Mouse (Mus musculus) fat pad, adult 2 months (tissue): ENCODE data around the gene Tmppe.

Experiments
- DNase-seq: peaks from one replicate; pipeline ENCODE4 v3.0.0-alpha.2; 2011; ENCODE audit warnings: low read depth, low spot score; ENCODE audit errors: extremely low read depth

Gene Tmppe

DNA sequence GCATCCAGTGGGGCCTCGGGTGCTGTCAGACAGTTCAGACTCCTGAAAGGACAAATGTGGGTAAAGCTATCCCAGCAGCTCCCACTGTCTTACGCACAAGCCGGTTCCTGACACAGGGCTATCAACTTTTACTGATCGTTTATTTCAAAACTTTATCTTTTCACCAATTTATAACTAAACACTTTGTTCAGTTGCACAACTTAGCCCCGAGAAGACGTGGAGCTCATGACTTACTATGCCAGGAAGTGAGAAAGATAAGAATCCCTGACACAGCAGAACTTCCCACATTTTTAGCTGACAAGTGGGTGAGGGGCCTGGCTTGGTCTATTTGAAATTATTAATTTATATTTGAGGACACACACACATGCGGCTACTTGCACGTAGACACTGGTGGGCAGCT lies 6.2 kb upstream of the Tmppe start:
- no peak for DNase-seq

DNA sequence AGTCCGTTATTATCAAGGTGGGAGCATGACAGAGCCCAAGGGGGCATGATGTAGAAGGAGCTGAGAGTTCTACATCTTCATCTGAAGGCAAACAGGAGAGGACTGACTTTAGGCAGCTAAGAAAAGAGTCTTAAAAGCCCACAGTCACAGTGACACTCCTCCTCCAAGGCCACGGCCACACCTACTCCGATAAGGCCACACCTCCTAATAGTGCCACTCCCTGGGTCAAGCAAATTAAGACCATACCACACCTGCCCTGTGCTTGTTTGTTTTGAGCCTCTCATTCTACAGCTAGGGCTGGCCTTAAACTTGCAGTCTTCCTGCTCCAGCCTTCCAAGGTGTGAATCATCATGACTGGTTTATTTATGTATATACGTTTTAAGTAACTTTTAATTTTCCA lies 5.6 kb upstream of the Tmppe start:
- DNase-seq, result no peak

DNA sequence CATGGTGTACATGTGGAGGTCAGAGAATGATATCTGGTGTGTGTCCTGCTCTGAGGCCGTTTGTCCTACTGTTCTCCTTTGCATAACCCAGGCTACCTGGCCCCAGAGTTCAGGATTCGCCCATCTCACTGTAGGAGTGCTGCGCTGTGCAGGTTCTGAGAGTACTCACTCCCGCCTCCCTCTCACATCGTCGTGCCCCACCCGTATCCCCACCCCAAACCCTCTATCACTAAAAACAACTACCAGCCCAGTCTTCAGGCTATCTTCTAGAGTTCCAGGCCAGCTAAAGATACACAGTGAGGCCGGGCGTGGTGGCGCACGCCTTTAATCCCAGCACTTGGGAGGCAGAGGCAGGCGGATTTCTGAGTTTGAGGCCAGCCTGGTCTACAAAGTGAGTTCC lies 1.2 kb upstream of the Tmppe start:
- no peak for DNase-seq

DNA sequence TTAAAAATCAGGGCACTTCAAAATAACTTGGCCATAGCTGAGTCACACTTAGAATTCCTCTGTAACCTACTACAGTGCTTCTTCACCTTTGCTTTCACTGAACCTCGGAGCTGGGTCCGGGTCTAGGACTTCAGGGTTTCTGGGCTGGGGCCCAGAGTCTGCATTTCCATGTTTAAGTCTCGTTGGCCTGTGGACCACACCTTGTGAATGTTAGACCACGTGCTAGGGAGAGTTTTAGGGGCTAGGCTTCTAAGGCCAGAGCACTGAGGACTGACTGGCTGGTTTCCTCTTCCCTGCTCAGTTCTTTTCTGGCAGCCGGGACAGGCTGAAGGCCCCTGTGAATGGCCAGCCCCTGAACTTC lies 337 bp upstream of the Tmppe start:
- DNase-seq, result no peak

DNA sequence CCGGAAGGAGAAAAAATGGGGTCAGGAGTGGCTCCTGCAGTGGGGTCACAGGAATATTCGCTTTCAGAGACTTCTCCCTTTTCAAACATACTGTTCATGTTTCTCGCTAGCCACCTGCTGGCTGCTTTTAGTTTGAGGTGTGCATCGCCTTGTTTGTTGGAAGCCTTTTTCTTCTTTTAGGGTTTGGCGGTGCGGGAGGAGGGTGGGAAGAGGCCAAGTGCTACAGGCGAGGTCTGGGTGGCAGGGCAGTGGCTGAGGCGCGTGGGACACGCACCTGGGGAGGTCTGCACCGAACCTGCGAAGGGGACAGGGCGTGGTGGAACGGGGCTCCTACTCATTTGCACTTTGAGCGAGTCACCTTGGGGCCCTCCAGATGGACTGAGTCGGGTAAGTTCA lies 778 bp downstream of the Tmppe start:
- DNase-seq, result no peak

DNA sequence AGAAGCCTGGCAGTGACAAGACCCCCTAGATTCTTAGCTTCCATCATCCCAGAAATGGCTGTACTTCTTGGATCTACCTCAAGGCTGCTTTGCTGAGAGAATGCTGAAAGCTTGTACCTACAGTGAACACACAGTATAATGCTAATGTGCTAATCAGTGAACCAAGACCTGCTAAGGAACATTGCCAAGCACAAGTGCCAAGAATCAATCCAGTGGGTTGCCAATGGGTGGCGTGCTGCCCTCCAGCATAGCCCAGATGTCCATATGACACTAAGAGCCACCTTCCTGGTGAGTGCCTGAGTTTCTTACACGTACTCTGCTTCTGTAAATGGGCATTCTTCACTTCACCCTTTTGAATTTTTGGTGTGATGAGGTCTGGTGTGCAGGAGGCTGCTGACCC lies 6.8 kb downstream of the Tmppe start:
- DNase-seq, result no peak

DNA sequence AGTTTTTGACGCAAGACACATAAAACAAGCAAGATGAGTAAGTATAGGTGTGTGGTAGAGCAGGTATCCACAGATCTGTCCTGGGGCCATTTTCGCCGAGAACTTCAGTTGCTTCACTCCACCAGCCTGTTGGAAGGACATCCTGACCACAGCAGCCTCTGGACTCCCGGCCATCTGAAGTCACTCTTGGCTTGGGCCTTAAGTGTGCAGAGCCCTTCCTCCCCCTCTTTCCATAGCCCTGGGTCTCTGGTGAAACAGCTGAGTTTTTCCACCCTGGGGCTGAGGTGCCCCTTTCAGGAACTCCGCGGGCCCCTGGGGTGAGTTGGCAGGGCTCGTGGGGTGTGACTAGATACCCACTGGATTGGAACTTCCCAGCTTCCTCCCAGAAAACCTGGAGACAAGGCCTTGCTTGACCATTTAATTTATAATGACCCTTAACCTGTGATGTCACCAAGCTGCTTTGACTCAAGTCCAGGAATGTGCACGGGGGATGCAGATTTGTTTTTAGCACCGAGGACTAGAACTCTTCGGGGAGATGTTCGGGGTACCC lies 9.5 kb downstream of the Tmppe start:
- DNase-seq, result peak; percentile 68

DNA sequence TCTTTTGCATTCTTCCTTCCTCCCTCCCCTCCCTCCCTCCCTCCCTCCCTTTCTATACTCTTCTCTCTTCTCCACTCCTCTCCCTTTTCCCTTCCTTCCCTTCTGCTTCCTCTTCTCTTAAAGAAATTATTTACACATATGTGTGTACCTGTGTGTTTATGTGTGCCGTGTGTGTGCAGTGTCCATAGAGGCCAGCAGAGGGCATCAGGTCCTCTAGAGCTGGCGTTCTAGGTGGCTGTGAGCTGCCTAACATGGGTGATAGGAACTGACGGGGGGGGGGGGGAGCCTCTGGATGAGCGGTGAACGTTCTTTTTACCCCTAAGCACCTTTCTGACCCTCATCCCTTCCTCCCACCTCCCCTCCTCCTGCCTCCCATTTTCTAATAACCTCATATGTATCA lies 10.4 kb downstream of the Tmppe start:
- no peak for DNase-seq

DNA sequence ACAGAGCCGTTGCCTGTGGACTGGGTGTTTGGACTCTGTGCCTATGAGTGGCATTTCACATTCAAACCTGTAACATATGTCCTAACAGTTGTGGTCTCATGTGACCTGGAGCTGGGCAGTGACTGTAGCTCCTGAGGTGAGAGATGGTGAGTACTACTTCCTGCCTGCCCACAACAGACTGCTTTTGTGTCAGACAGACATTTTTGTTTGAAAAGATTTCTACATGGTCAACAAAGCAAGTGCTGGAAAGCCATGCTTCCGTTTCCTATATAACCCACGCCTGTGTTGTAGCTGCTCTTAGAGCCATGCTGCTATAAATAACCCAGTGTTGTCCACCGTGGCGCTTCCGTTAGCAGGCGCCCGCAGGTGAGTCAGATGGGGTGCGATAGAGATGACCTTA lies 11.5 kb downstream of the Tmppe start:
- no peak for DNase-seq

DNA sequence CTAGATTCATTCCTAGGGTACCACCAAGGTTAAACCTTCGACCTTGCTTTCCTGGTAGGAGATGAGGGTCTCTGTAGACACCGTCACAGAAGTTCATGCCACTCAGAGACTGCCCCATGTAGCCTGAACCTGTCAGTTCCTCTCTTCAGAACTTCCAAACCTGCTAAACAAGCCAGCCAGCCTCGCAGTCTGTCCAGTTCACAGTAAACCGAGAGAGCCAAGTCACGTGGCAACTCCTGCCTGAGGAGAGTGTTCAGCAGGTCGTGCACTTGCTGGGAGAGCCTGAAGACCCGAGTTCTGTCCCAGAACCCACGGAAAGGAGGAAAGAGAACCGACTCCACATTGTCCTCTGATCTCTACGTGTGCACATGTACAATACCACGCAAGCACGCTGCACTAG lies 13.0 kb downstream of the Tmppe start:
- DNase-seq, result no peak

DNA sequence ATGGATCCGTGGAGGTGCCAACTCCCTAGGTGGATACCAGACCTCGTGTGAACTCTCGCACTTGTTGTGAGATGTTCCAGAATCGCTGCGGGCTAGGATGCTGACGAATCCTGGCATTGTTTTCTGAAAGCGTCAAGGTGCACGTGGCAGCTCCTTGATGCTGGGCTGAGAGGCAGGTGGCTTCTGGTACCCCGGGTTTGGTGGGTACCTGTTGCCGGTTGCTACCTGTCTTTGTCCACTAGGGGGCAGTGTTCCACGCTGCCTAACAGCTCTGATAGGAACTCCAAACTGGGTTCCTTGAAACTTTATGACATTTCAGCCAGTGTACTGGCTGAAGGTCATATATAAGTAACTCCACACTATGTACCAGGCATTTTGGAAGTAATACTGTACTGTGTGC lies 14.8 kb downstream of the Tmppe start:
- DNase-seq, result no peak

DNA sequence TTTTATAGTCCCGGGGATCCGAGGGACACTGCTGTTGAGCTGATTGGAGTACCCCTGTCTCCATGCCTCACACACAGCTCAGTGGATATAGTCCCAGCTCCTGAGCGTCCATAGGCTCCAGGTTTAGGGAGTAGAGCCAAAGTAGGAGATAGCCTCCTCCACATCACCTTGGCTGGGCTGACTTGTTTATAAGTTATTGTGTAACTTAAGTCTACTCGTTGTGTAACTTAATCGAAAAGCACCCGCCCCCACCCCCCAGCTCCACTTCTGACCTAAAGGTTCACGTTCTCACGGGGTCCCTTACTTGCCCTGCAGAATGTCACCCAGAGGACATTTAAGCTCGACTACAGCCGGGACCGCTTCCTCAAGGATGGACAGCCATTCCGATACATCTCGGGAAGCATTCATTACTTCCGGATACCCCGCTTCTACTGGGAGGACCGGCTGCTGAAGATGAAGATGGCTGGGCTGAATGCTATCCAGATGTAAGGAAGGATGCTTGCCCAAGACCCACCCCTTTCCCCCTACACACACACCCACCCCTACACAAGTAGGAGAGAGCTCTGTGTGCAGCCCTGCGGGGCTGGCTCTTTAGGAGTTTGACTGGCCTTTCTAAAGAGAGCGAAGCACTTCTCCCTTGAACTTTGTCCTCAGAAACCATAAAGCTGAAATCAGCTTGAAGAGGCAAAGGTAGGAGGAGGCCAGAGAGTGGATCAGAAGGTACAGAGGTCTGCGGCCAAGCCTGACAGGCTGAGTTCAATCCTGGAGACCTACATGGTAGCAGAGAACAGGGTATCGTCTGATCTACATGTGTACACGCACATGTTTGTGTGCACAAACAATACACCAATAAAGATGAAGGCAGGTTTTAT lies 16.0 kb downstream of the Tmppe start:
- no peak for DNase-seq

DNA sequence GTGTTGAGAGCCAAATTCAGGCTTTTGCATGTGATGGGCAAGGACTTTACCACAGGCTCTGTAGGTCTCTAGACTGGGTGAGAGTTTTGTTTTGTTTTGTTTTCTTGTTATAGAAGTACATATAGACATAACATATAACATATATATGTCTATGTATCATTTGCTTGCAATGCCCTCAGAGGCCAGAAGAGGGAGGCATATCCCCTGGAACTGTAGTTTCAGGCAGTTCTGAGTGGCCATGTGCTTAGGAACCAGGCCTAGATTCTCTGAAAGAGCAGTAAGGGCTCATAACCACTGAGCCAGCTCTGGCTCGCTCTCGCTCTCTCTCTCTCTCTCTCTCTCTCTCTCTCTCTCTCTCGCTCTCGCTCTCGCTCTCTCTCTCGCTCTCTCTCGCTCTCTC lies 17.3 kb downstream of the Tmppe start:
- no peak for DNase-seq

DNA sequence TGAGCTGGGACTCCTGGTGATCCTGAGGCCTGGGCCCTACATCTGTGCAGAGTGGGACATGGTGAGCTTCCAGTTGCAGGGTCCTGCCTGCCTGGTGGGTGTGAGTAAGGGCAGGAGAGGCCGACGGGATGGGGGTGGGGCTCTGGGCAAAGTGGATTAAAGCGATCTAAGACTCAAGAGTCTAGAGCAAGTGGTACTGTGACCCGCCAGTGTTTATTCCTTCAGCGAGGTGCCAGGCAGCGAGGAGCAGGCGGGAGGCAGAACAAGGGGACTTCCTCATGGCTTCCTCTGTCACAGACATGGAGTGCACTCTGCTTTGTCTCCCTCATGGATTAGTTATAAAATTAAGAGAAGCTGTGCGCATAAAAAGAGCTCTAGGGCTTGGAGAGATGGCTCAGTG lies 19.5 kb downstream of the Tmppe start:
- DNase-seq, result no peak

DNA sequence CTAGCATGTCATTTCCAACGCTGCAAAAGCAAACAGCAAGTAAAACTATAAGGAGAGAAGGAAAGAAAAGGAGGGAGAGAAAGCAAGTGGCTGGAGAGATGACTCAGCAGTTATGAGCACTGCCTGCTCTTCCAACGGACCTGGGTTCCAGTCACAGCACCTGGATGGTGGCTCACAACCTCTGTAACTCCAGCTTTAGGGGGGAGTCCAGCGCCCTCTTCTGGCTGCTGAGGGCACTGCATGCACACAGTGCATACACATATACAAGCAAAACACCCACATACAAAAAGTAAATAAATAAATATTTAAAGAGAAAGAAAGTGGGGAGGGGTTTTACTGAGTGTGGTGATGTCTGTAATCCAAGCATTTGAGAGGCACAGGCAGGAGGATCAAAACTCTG lies 20.1 kb downstream of the Tmppe start:
- no peak for DNase-seq

DNA sequence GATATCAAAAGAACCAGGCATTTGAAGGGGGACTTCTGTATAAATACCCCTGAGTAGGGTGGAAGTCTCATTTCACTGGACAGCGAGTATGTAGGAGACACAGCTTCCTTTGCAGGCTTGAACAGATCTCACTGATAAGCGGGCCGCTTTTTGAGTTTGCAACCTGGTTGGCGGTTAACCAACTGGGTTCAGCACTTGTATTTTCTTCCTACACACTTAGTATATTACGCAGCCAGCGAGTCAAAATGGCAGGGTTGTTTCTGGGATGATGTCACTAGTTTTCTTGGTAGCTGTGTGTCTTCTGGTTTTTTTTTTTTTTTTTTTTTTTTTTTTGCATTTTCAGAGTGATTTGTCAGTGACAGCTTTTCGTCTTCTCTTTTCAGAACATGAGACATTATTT lies 20.9 kb downstream of the Tmppe start:
- DNase-seq, result no peak

DNA sequence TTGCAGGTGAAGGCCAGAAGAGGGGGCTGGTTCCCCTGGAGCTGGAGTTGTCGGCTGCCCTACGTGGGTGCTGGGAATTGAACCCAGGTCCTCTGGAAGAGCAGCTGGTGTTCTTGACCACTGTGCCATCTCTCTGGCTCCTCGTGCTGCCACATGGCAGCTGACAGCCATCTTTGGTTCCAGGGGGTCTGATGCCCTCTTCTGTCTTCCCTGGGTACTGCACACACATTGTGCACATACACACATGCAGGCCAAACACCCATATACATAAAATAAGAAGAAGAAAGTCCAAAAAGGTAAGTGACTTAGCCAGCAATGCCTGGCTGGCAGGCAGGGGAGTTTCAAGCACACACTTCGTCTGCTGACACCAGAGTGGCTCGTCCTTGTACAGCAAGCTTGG lies 24.7 kb downstream of the Tmppe start:
- no peak for DNase-seq

DNA sequence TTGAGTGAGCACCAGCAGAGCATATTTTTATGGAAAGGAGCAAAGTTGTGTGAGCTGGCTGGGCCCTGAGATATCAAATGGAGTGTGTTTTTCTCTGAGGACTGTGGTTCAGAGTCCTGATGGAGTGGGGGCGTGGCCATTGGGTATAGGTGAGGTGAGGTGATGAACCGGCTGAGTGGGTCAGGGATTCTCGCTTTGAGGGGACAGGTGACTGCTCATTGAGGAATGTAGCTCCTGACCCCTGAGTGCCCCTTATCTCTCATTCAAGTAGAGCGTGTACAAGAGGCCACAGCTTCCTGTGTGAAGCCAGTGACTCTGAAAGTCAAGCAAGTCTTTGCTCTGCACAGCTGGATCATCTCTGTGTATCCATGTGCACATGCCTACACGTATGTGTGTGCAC lies 25.3 kb downstream of the Tmppe start:
- DNase-seq, result no peak

DNA sequence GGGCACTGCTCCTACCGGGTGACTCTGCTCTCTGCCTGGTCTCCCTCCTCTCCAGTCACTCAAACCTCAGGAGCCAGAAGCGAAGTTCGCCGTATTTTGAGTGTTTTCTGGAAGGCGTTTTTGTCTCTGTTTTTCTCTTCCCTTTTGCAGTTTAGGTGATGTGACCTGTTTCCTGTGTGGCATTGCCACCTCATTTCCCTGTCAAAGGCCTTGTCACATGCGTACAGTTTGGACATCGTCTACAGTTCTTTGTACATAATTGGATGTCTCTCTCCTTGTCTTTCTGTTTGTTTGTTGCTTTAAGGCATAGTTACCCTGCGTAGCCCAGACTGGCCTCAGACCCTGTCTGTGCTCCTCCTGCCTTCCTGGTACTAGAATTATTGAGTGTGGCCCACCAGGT lies 26.5 kb downstream of the Tmppe start:
- DNase-seq, result no peak

DNA sequence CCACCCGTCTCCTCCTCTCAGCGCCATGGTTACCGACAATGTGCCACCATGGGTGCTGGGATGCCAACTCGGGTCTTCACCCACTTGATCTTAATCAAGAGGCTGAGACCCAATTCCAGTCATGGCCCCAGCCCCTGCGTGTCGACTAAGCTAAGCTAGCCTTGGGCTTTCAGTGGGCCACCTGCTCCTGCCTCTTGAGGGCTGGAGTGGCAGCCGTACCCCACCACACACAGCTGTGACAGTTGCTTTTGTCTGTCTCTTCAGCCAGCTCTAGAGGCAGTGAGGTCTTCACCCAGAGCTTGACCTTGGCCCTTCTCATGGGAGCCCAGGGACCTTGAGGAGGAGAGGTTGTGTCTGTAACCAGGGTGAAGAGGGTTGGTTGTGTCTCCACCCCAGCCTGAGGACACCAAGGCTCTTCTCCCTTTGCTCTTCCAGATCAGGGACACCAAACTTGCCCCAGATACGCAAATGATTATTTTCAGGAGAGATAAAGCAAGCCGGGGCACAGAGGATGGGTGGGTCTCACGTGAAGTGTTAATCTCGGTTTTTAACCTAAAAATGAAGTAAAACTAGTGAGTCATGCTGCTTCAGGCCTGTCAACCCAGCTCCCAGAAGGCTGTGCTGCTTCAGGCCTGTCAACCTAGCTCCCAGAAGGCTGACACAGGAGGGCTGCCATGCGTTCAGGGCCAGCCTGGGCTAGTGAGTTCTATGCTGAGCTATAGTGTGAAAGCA lies 27.4 kb downstream of the Tmppe start:
- no peak for DNase-seq

DNA sequence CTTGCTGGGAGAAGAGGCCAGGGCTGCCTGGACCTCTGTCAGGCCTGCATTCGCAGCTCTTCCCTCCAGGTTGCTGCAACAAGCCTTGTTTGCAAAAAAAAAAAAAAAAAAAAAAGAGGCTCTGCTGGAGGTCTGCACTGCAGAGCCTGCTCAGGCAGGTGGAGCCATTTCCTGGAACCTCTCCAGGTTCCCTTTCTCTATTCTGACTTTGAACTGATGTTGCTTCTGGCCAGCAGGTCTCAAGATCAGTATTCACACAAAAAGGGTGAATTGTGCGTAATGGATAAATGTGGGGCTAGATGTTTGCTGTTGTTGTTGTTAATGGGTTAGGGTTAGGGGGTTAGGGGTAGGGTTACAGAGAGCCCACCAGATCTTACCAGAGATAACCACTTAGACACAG lies 34.8 kb downstream of the Tmppe start:
- no peak for DNase-seq

DNA sequence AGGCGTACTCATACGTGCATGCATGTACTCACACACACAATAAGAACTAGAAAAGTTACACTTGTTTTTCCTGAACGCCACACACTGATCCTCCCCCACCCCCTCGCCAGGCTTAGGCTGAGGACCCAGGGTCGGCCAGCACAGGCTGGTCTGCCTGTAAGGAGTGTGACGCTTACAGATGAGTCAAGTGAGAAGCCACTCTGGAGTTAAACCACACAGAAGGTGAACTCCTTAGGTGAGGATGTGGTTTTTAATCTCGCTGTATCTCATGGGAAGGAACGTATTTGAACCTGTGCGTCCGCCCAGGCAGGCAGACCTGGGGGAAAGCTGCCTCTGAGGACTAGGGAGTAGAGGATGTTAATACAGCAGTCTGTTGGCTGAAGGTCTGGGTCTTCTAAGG lies 39.6 kb downstream of the Tmppe start:
- DNase-seq, result no peak
